Mouse (Mus musculus): ENCODE measurements at regions not wholly inside any gene's neighbourhood (a gene's known extent, or its start where the extent isn't known, plus 50 kb on each side); places are given as distances from the start of the nearest gene placed in this dataset.

GRCm38 (mm10) chr5:119553469-119553868, 117.0 kb upstream of the Tbx3 start:
- Histone ChIP-seq H3K4me1 (ENCODE audit: control insufficient read depth, insufficient read depth, low read length) (no peaks in the 10 kb centered on the region), H3K27ac (ENCODE audit: insufficient read depth, low read length) (no peak overlapping the region), H3K4me3 (ENCODE audit: insufficient read depth, low read length) (no peak overlapping the region)
- TF ChIP-seq POLR2A (IDR thresholded peaks at IDR 0.05; ENCODE audit: extremely low read depth, insufficient read depth, low read length) (no peak), CTCF (IDR thresholded peaks at IDR 0.05; ENCODE audit: extremely low read depth, insufficient read depth, low read length) (no peak)

- Histone ChIP-seq H3K27ac (ENCODE audit: insufficient read depth, low read length) (no peak overlapping the region), H3K4me3 (ENCODE audit: insufficient read depth, low read length) (no peak overlapping the region), H3K4me1 (ENCODE audit: control insufficient read depth, insufficient read depth, low read length) (no peaks in the 10 kb centered on the region)
- no peak for TF ChIP-seq CTCF (IDR thresholded peaks at IDR 0.05; ENCODE audit: extremely low read depth, insufficient read depth, low read length)
- TF ChIP-seq POLR2A (IDR thresholded peaks at IDR 0.05; ENCODE audit: extremely low read depth, insufficient read depth, low read length): no peak
Observed at GRCm38 (mm10) chr5:119557071-119557470, 113.4 kb upstream of the Tbx3 start.

- H3K27ac ChIP-seq (ENCODE audit: insufficient read depth, low read length): no peak overlapping the region
- H3K4me3 ChIP-seq (ENCODE audit: insufficient read depth, low read length): no peak overlapping the region
- no peaks in the 10 kb centered on the region for H3K4me1 ChIP-seq (ENCODE audit: control insufficient read depth, insufficient read depth, low read length)
- TF ChIP-seq POLR2A (IDR thresholded peaks at IDR 0.05; ENCODE audit: extremely low read depth, insufficient read depth, low read length) (no peak), CTCF (IDR thresholded peaks at IDR 0.05; ENCODE audit: extremely low read depth, insufficient read depth, low read length) (no peak)
Observed at GRCm38 (mm10) chr5:119559696-119560095, 110.8 kb upstream of the Tbx3 start.

- TF ChIP-seq POLR2A (IDR thresholded peaks at IDR 0.05; ENCODE audit: extremely low read depth, insufficient read depth, low read length): no peak
- no peak for TF ChIP-seq CTCF (IDR thresholded peaks at IDR 0.05; ENCODE audit: extremely low read depth, insufficient read depth, low read length)
- Histone ChIP-seq H3K4me1 (ENCODE audit: control insufficient read depth, insufficient read depth, low read length) (no peaks in the 10 kb centered on the region), H3K4me3 (ENCODE audit: insufficient read depth, low read length) (no peak overlapping the region)
Observed at GRCm38 (mm10) chr5:119560392-119560791, 110.1 kb upstream of the Tbx3 start.

GRCm38 (mm10) chr5:119561531-119561930, 108.9 kb upstream of the Tbx3 start:
- Histone ChIP-seq H3K4me1 (ENCODE audit: control insufficient read depth, insufficient read depth, low read length) (no peaks in the 10 kb centered on the region), H3K4me3 (ENCODE audit: insufficient read depth, low read length) (no peak overlapping the region), H3K27ac (ENCODE audit: insufficient read depth, low read length) (no peak overlapping the region)
- TF ChIP-seq POLR2A (IDR thresholded peaks at IDR 0.05; ENCODE audit: extremely low read depth, insufficient read depth, low read length) (no peak), CTCF (IDR thresholded peaks at IDR 0.05; ENCODE audit: extremely low read depth, insufficient read depth, low read length) (no peak)

More at GRCm38 (mm10) chr5:119560392-119560791, 110.1 kb upstream of the Tbx3 start:
- H3K27ac ChIP-seq (ENCODE audit: insufficient read depth, low read length): no peak overlapping the region

GRCm38 (mm10) chr5:119563510-119564351, 106.7 kb upstream of the Tbx3 start:
- H3K4me3 ChIP-seq (ENCODE audit: insufficient read depth, low read length): no peak overlapping the region
- no peak overlapping the region for H3K27ac ChIP-seq (ENCODE audit: insufficient read depth, low read length)
- no peaks in the 10 kb centered on the region for H3K4me1 ChIP-seq (ENCODE audit: control insufficient read depth, insufficient read depth, low read length)
- TF ChIP-seq CTCF (IDR thresholded peaks at IDR 0.05; ENCODE audit: extremely low read depth, insufficient read depth, low read length) (no peak), POLR2A (IDR thresholded peaks at IDR 0.05; ENCODE audit: extremely low read depth, insufficient read depth, low read length) (no peak)

GRCm38 (mm10) chr5:119567639-119568038, 102.8 kb upstream of the Tbx3 start:
- no peak overlapping the region for H3K4me3 ChIP-seq (ENCODE audit: insufficient read depth, low read length)
- no peaks in the 10 kb centered on the region for H3K4me1 ChIP-seq (ENCODE audit: control insufficient read depth, insufficient read depth, low read length)
- H3K27ac ChIP-seq (ENCODE audit: insufficient read depth, low read length): no peak overlapping the region
- TF ChIP-seq POLR2A (IDR thresholded peaks at IDR 0.05; ENCODE audit: extremely low read depth, insufficient read depth, low read length) (no peak), CTCF (IDR thresholded peaks at IDR 0.05; ENCODE audit: extremely low read depth, insufficient read depth, low read length) (no peak)

GRCm38 (mm10) chr5:119570054-119570453, 100.4 kb upstream of the Tbx3 start:
- H3K4me3 ChIP-seq (ENCODE audit: insufficient read depth, low read length): no peak overlapping the region
- H3K4me1 ChIP-seq (ENCODE audit: control insufficient read depth, insufficient read depth, low read length): no peaks in the 10 kb centered on the region
- TF ChIP-seq CTCF (IDR thresholded peaks at IDR 0.05; ENCODE audit: extremely low read depth, insufficient read depth, low read length) (no peak), POLR2A (IDR thresholded peaks at IDR 0.05; ENCODE audit: extremely low read depth, insufficient read depth, low read length) (no peak)
- no peak overlapping the region for H3K27ac ChIP-seq (ENCODE audit: insufficient read depth, low read length)

GRCm38 (mm10) chr5:119571644-119572043, 98.8 kb upstream of the Tbx3 start:
- Histone ChIP-seq H3K4me1 (ENCODE audit: control insufficient read depth, insufficient read depth, low read length) (no peaks in the 10 kb centered on the region), H3K27ac (ENCODE audit: insufficient read depth, low read length) (no peak overlapping the region), H3K4me3 (ENCODE audit: insufficient read depth, low read length) (no peak overlapping the region)
- TF ChIP-seq CTCF (IDR thresholded peaks at IDR 0.05; ENCODE audit: extremely low read depth, insufficient read depth, low read length): no peak
- no peak for TF ChIP-seq POLR2A (IDR thresholded peaks at IDR 0.05; ENCODE audit: extremely low read depth, insufficient read depth, low read length)

- Histone ChIP-seq H3K27ac (ENCODE audit: insufficient read depth, low read length) (no peak overlapping the region), H3K4me1 (ENCODE audit: control insufficient read depth, insufficient read depth, low read length) (no peaks in the 10 kb centered on the region)
- TF ChIP-seq CTCF (IDR thresholded peaks at IDR 0.05; ENCODE audit: extremely low read depth, insufficient read depth, low read length) (no peak), POLR2A (IDR thresholded peaks at IDR 0.05; ENCODE audit: extremely low read depth, insufficient read depth, low read length) (no peak)
Observed at GRCm38 (mm10) chr5:119575124-119575523, 95.3 kb upstream of the Tbx3 start.

More at GRCm38 (mm10) chr5:119575124-119575523, 95.3 kb upstream of the Tbx3 start:
- no peak overlapping the region for H3K4me3 ChIP-seq (ENCODE audit: insufficient read depth, low read length)
